Mouse (Mus musculus) embryo, embryonic 9.5 days (tissue): ENCODE results near the gene Fam84b.
"Not testable (repeated sequence)": the region's sequence is repeated elsewhere in the genome, so short reads cannot be mapped to it uniquely, and the experiment has no call there.

Experiments used
- DNase-seq: peaks from one replicate; pipeline ENCODE4 v3.0.0-alpha.2; 2017; ENCODE audit errors: extremely low spot score

Gene Fam84b

DNA sequence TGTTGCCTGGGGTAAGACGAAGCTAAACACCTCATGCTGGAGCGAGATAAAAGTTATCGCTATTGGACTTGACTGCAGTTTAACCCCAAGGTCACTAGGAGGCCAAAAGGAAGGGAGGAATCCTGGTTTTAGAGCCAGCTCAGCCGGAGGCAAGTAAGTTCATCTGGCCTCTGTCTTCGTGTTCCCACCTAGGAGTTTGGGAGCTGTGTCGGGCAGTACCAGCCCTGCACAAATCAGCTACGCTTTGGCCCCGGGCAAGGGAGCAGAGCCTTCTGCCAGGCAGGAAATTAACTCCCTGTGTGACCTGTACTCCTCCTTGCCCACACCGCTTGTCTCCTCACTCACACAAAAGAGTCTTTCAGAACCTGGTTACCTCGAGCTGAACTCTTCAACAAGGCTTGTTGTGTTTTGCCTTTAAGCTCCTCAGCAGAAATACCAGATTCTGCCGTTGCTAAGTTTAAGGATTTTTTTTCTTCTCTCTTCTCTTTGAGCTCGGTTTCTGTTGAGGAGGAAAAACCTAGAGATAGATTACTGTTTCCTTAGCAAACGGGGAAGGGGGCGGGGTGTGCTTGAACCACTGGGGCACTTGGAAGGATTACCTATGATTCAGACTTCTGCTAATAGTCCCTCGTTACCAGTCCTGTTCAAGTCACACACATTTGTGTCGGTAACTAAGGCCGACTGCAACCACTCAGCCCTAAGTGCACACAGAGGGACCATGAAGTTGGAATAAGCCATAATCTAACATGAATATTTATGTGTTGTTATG is at the start of gene Fam84b:
Gene Fam84b, minus strand, starts transcription at position 548 of the 769 bp plus-strand sequence.
- DNase-seq, result peak; percentile 45

DNA sequence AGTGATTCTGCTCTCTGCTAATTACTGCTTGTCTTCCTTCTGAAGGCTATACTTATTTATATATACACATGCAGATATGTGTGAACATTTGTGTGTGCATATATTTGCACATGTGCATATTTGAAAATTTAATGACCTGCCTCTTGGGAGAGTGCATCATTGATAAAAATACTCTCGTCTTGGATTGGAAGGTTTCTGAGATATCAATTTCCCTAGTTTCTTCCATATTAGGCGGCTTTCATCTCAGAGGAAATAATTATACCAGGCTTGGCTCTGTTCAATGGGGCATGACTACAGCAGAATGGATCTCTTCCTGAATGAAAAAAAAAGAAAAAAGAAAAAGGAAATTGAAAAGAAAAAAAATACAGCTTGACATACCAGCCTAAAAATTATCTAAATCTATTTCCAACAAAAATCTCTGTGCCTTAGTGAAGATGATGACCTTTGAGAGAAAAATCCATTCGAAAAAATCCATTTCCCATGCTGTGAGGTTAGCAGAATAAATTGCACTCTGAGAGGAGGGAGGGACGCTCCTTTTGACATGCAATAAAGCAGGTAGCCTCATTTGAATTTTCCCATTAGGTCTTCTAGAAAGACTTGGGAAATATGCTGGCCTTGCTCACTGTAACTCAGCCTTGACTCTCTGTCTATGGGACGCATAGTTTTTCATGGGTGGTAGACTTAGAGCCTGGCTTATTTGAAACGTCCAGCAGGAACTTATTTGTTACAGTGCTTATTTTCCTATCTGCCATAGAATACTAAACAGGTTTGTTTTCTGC is 44.8 kb upstream of the Fam84b start:
- DNase-seq, result no peak

- DNase-seq, result no peak
These were observed 42.5 kb upstream of the Fam84b start for GRCm38 (mm10) chr15:60896040-60896439.

DNA sequence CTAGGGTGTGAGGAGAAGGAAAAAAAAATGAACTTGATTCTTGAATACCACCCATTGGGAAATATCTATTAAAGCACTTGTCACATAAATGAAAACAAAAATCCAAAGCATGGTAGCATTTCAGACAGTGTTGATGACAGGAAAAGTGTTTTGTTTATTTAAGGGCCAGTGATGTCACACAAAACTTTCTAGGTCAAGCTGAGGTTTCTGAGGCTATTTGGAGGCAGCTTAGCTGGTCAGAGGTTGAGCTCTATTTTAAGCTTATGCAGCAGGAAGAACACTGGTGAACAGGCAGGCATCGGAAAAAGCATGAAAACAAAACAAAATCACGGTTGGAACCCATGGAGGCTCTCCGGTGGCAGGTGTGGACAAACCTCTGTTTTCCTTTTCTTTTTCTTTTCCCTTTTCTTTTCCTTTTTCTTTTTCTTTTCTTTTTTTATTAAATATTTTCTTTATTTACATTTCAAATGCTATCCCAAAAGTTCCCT is 39.4 kb upstream of the Fam84b start:
- no peak for DNase-seq

GRCm38 (mm10) chr15:60888724-60889123 is 35.1 kb upstream of the Fam84b start:
- DNase-seq, result no peak

DNA sequence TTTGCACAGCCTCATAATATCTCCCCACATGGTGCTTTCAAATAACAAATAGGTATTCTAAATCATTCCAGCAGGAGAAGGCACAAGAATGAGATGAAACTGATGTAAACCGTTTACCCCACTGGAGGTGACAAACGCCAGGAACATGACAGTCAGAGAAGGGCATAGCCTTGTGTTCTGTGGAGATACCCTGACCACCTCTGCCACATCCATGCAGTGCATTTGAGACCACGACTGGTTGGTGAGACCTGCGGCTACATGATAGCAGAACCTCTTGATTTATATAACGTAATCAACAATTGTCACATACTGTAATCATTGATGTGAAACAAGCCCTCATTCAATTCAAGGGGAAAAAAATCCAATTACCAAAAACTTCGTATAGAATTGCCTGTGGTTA is 22.1 kb upstream of the Fam84b start:
- DNase-seq, result no peak

- DNase-seq, result no peak
These were observed 8.8 kb upstream of the Fam84b start for GRCm38 (mm10) chr15:60862417-60862816.

DNA sequence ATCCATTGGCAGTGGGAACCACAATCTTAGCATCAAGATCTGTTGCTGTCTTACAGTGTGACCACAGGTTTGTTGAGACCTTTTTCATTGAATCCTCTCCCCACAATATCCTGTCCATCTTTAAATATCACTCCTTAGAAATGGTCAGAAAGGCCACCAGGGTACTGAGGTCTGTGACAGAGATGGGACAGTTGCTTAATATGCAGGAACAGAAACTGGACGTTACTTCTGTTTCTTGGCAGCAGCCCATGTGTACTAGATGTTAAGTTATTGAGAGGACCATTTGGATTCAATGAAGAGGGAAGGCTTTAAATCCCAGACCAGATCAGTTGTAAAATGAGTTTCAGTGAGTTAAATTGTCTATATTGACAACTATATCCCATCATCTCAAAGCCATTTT is 1.5 kb upstream of the Fam84b start:
- no peak for DNase-seq

GRCm38 (mm10) chr15:60854151-60854550 is 573 bp upstream of the Fam84b start:
- DNase-seq, result no peak

GRCm38 (mm10) chr15:60848630-60849029 is 4.9 kb downstream of the Fam84b start:
- no peak for DNase-seq

DNA sequence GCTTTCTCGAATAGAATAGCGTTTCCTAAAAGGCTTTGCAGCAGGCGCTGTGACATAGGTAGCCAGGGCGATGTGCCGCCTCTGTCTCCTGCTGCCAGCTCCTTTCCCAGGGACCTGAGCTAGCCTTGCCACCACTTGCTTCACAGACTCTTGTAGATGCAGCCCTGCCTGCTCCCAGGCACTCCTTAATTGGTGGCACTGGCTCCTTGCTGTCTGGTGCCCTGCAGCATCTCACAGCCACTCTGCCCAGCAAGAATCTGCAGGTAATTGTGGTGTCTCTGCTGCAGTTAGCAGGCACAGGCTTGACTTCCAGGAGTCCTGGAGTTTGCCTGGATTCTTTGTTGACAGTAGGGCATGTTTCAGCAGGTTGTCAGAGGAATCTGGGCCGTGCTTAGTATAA is 7.3 kb downstream of the Fam84b start:
- DNase-seq, result no peak

DNA sequence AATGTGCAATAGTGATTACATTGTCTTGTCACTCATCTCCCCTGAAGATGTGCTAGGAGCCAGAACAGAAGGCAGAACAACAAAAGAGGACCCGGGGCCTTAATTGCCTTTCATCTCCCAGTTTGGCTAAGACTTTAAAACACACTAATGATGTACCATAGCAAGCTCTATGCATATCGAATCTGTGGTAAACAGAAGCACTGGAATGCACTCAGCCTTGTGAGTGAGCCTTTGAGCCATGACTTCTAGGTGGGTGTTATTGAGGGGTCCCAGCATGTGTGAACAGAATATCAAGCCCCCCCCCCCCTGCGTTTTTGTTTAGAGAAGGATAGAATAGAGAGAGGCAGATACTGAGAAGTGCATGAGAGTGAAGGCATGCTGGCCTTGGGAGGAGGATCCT is 7.7 kb downstream of the Fam84b start:
- no peak for DNase-seq

GRCm38 (mm10) chr15:60841785-60842184 is 11.8 kb downstream of the Fam84b start:
- DNase-seq, result no peak

GRCm38 (mm10) chr15:60841312-60841711 is 12.3 kb downstream of the Fam84b start:
- not testable (repeated sequence) for DNase-seq

DNA sequence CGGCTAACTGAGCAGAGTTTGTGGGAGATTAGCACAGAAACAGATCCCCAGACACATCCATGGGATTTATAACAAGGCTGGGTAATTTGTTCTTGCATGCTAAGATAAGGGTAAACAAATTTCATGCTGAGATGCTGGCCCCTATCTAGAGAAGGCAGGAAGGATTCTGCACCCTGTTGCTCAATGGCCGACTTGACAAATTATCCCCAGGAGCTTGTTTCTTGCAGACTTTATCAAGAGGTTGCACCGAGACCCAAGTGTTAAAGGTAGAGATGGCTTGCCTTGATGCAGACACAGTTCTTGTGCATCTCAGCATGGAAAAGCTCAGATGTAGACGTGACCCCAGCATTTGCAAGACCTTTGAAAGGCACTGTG is 13.3 kb downstream of the Fam84b start:
- no peak for DNase-seq

GRCm38 (mm10) chr15:60839539-60840295 is 13.9 kb downstream of the Fam84b start:
- no peak for DNase-seq

GRCm38 (mm10) chr15:60838135-60838534 is 15.4 kb downstream of the Fam84b start:
- no peak for DNase-seq

DNA sequence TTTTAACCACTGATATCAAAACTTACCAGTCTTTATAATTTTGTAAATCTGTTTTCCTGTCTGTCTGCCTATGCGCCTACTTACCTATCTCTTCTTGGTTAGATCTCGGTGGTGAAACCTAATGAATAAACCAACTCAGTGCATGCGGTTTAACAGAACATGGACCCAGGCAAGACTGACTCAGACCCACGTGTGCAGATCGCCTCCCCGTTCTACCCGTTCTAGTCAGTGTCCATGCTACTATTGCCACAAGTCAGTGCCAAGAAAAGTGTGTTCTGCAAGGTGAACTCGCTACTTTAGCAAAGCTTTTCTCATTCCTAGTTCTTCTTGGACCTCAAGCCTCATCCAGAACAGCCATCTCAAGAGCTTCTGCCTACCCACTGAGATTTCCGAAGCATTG is 15.9 kb downstream of the Fam84b start:
- DNase-seq, result no peak

GRCm38 (mm10) chr15:60836321-60836720 is 17.3 kb downstream of the Fam84b start:
- DNase-seq, result no peak

DNA sequence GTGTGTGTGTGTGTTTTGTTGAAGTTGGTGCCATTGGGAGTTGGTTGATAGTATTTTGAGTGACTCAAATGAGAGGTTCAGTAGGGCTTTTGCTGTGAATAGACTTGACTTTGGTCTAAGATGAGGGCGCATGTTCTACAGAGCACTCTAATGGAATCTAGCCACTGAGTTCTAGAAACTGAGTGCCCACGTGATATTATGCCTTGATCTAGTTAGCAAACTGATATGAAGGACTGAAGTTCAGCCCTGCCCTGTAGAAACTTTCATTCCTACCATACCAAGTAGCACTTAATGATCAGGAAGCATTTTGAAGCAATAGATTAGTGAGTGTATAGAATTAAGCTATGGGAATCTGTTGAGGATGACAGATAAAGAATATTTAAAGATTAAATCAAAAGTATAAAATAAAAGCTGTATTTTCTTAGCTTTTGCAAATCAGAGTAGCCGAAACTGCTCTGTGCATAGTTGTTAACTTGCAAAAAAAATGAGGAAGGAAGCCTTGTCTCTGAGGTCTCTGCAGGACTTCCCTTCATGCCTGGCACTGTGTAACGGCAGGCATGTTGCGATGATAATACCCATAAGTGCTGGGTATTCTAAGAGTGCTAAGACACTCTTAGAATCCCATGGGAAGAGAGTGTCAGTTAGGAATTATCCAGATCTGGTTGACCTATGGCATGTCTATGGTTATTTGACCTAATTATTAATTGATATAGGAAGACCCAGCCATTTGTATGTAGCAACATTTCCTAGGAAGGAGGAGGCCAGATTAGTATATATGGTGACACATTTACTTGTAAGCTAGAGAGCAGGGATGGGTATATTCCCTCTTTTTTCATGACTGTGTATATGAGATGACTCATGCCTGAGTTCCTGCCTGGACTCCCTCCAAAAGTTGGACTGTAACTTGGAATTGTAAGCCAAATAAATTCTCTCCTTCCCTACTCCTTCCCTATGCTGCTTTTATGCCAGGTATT is 18.7 kb downstream of the Fam84b start:
- no peak for DNase-seq
